Mouse (Mus musculus) gastrocnemius, postnatal 36 days (tissue): ENCODE measurements around the gene Rab3c. TPM values are rescaled to one million over a fixed set of nuclear protein-coding genes. Genes with fewer than 3 reads are reported as not detected.

Source experiments
- DNase-seq, 2 experiments: peaks; one replicate each; pipeline ENCODE4 v3.0.0; 2022
- intact Hi-C: fragments of 180-260 bp; cut with DNase I; formaldehyde crosslinking; loops from one replicate; pipeline ENCODE4 v1.15.1; 2025
- total RNA-seq, 2 experiments: library from RNA; stranded (reverse); gene quantifications; 2 replicates each; pipeline ENCODE4 v1.2.3; 2021

The Rab3c gene
- total RNA-seq, 2 experiments from 2014 or later: not detected

DNA sequence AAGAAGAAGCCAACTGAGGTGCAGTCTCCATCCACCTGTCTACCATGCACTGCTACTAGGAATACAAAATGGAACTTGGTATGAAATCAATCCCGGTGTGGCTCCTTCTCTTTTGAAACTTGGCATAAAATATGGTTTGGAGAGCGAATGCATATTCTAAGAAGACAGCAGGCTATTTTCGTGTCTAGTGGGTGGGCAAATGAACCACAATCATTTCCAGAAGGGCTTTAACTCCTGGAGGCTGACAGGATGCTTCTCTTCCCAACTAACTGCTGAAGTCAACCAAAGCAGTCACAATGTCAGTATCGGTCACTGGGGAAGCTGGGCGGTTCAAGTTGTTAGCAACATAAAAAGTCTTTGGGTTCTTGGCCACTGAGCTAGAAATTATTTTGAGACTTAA, 81.9 kb downstream of the Rab3c start:
- DNase-seq: no peak
- intact Hi-C loops: no loop called here

- DNase-seq: no peak
- intact Hi-C loops: no loop called here
Observed at GRCm38 (mm10) chr13:110190039-110190438, 90.8 kb downstream of the Rab3c start.

GRCm38 (mm10) chr13:110184963-110185685, 95.7 kb downstream of the Rab3c start:
- intact Hi-C loops: no loop called here
- no peak for DNase-seq

- intact Hi-C loops: no loop called here
- no peak for DNase-seq
Observed at GRCm38 (mm10) chr13:110175651-110176050, 105.1 kb downstream of the Rab3c start.

DNA sequence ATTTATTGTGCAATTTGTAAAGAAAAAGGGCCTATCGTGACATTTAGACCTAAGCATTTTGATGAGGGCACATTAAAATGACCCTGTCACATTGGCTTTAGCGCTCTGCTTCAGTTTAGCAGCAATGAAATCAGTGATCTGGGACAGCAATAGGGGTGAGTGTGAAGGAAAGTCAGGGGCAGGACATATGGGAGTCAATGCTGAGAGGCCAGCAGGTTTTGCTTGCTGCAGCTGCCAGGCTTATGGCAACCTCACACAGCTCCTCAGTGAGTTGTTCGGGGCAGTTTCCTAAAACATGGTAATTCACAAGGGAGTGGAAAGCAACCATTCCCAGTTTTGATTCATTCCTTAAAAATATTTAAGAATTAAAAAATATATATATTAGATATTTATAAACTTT, 111.1 kb downstream of the Rab3c start:
- intact Hi-C loops: no loop called here
- no peak for DNase-seq

DNA sequence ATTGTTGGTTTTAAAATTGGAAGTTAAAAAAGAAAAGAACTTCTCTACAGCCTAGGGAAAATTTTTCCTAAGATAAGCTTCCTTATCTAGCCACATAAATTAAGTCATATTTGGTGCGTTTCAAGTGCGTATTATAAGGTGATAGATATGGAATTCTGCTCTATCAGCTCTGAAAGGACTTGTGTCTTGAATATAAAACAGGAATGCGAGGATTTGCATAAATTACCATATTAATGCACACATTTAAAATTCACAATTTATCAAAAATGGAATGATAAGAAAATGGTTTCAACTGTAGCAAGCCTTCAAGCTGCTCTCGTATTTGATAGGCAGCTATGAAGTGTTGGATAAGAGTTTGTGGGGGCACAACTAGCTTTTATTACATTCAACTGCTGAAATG, 111.6 kb downstream of the Rab3c start:
- no peak for DNase-seq
- intact Hi-C loops: no loop called here

DNA sequence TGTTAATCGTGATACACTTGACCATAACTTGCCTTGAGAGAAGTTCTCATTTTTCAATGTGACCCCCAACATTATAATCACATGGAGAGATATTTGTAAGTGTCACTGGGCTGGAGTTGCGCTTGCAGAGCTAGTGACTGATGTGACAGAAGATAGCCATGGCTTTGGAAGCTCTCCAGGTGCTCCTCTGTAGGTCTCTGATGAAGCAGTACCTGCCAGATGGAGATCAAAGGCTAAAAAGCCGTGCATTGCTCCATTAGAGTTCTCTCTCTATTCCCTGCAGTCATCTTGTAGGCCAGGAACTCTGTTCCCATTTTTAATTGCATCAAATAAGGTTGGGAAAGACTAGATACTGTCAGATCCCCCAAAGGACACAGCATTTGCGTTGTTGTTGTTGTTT, 112.2 kb downstream of the Rab3c start:
- intact Hi-C loops: no loop called here
- DNase-seq: no peak

GRCm38 (mm10) chr13:110166622-110167330, 114.0 kb downstream of the Rab3c start:
- intact Hi-C loops: no loop called here
- no peak for DNase-seq

DNA sequence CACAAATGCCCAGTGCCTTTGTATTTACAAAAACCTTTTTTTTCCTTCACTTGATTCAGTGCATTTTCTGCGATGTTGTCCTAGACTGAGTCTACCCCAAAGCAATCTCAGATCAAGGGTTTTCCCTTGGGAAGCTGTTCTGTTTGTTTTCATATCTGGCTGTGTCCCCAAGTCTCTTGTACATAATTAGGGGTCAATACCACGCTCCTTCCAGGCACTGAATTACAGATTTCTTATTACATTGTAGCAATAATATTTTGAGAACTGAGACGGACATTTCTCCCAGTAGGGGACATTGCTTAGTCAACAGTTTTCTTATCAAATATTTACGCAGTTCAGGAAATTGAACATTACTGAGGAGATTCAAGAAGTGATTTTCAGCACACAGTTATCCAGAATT, 120.8 kb downstream of the Rab3c start:
- intact Hi-C loops: no loop called here
- no peak for DNase-seq

DNA sequence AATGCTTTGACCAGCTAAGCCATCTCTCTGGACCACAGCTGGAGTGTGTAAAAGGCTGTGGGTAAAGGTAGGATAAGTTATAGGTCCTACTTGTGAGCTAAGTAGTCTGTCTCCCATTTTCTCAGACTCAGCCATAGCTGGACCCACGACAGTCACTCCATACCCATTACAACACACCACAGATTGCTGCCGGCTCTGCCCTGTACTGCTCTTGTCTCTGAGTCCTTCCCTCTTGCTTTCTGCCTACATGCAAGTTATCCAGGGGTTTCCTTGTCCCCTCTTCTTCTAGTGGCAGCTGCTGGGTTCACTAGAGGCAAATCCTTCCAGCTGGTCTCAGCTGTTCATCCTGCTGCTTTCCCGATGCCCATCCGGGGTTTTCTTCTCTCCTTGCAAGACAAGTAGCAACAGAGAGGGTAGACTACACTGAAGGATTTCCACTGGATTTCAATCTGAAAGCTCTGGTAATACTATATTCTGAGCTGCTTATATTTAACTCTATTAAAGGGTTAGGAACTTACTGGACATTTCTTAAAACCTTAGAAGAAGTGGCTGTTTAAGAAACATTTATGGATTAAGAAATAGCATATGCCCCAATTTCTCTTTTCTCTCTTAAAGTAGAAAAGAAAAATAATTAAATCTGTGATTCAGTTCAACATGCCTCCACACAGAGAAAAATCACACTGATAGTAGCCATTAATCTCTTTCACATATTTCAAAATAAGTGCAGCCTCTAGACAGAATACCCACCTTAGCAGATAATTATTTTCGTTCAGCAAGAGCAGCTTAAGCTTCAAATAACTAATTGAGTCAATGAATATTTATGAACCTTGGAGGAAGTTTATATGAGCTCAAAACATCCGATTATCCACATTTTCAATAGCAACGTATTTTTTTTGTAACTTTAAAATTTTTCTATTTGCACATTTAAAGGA, 121.9 kb downstream of the Rab3c start:
- DNase-seq: no peak
- intact Hi-C loops: no loop called here

DNA sequence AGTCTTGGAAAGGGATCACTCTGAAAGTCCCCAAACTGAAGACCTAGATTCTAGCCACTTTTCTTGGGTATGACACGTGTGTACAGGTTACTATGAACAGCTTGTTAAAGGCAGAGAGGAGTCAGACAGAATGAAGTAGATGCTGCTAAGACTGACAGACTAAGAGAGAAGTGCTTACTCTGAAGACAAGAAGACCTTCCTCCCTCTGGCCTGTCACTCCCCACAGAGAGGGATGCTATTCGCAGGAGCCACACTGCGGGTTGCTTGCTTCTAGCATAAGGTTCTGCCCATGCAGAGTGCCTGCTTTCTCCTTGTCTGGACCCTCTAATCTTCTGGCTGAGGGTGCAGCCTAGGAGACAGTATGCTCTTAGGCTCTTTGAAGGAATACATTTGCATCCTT, 135.3 kb downstream of the Rab3c start:
- DNase-seq: no peak
- intact Hi-C loops: no loop called here

DNA sequence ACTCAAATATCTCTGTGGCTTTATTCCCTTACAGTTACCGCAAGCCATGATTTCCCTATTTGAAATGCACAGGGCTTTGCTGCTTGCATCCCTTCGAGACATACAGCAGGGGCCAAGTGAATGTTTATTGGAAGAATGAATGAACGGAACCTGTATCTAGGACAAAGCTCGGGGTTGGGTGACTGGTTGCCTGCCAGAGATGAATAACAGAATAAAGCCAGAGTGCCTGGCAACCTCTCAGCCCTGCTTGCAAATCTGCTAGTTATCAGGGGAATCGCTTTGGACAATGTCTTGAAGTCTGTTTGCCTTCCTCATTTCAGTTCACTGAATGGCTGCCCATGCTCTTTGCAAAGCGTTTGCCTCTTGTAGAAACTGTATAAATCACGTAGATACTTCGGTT, 135.8 kb downstream of the Rab3c start:
- intact Hi-C loops: no loop called here
- peak in 1 of 2 experiments; percentile 6 for DNase-seq

- DNase-seq: no peak
- intact Hi-C loops: no loop called here
Observed at GRCm38 (mm10) chr13:110139339-110139738, 141.5 kb downstream of the Rab3c start.

DNA sequence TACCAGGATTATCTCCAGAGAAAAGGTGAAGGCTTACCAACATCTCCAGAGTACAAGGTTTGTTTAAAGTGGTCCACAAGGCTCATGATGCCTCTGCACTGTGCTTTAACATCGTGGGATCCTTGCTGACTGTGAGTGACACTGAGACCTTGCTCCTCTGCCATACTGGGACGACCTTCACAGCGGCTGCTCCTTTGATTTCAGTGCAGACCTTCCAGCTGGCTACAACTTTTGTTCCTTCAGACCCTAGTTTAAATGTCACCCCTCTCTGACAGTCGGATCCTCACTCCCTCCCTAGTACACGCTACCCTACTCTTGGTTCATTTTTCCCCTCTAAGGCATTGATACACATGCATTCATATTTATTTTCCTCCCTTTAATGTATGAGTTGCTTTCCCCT, 142.2 kb downstream of the Rab3c start:
- DNase-seq: no peak
- intact Hi-C loops: no loop called here

- intact Hi-C loops: no loop called here
- DNase-seq: no peak
Observed at GRCm38 (mm10) chr13:110127613-110128258, 153.1 kb downstream of the Rab3c start.

DNA sequence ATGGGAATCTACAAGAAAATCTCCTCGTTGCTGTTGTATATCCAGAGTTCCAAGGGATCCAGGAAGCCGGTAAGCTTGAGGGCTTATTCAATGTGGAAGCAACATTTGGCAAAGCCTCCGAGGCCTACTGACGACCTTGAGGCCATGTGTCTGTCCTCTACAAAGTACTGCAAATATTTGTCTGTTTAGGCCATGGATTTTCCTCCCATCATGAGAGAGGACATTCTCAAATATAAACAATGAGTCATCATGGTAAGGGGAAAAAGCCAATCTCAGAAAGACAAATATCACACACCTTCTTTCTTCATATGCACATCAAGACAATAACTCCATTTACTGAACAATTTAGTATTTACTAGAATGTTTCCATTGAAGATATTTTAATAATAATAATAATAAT, 158.0 kb downstream of the Rab3c start:
- no peak for DNase-seq
- intact Hi-C loops: no loop called here

DNA sequence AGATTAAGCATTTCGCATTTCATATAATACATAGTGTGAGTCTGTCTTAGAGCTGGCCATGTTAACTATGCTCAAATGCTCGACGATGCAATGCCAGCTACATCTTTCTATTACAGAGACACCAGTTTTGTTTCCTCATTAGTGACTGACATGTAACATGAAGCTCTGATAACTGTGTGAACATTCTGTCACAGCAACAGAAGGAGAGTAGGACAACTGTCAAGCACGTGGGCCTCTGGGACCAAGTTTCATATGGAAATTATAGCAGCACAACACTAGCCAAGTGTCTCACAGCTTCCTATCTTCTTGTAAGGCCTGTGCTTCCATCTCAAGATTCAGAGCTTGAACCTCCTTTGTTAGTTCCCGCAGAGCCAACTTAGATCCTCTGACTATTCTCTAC, 163.9 kb downstream of the Rab3c start:
- intact Hi-C loops: no loop called here
- DNase-seq: no peak

GRCm38 (mm10) chr13:110116316-110116715, 164.5 kb downstream of the Rab3c start:
- intact Hi-C loops: no loop called here
- DNase-seq: no peak

DNA sequence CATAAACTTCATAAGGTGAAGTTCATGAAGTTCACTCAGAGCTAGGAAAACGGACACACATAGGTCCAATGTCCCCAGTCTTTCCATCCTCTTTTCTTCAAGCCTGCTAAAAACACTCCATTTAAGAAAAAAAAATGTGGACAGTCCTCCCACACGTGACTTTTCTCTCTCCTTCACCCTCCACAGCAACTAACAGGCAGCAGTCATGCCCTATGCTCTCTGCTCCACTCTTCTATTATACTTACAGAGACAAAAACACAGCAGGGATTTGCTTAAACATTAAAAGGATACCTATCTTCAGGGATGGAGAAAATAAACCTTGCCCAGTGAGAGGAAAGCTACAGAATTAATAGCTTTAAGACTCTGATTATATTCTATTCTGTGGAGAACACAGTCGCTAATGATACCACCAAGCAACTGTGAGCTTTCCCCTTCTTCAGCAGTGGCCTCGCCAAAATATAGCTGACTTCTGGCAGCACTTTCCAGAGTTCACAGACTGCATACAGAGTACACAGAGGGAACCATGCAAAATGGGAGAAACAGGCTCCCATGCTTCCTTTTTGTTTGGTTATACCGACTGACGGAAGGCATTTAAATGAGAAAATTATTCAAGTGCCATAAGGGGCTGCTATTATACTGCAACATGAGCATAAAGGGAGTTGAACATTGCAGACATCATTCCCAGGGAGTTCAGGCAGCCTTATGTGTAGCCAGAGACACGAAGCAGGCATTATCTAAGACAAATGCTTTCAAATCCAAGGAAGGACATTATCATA, 165.7 kb downstream of the Rab3c start:
- intact Hi-C loops: no loop called here
- DNase-seq: no peak

- intact Hi-C loops: no loop called here
Observed at GRCm38 (mm10) chr13:110113711-110114110, 167.1 kb downstream of the Rab3c start.

More at GRCm38 (mm10) chr13:110113711-110114110, 167.1 kb downstream of the Rab3c start:
- no peak for DNase-seq
